Mouse (Mus musculus) neural tube, embryonic 11.5 days (tissue): ENCODE results near the gene Zfp729a. TPM values are rescaled to one million over a fixed set of nuclear protein-coding genes. Genes with fewer than 3 reads are reported as not detected.

Experiments used
- ATAC-seq: fragments of 200-750 bp; cut with Nextera tagmentation; 2 replicates; pipeline ENCODE4 v1.8.0; 2017; ENCODE audit warnings: moderate number of reproducible peaks, mild to moderate bottlenecking, moderate TSS enrichment, moderate library complexity; ENCODE audit not compliant: insufficient read depth, low FRiP score, low TSS enrichment
- DNase-seq: peaks from one replicate; pipeline ENCODE4 v3.0.0-alpha.2; 2015; ENCODE audit warnings: low spot score
- H3K27ac ChIP-seq: fragments of 300-500 bp; sonication (generic); 2 replicates; pipeline ENCODE4 v1.5.1; 2014; ENCODE audit warnings: low read depth, mild to moderate bottlenecking, low read length
- H3K27me3 ChIP-seq: fragments of 300-500 bp; sonication (generic); 2 replicates; pipeline ENCODE4 v1.6.1; 2014; ENCODE audit warnings: mild to moderate bottlenecking, low read length, mixed read lengths; ENCODE audit not compliant: control insufficient read depth, insufficient read depth
- H3K36me3 ChIP-seq: fragments of 300-500 bp; sonication (generic); 2 replicates; pipeline ENCODE4 v1.6.1; 2014; ENCODE audit warnings: mild to moderate bottlenecking, low read length, moderate library complexity, mixed read lengths; ENCODE audit not compliant: control insufficient read depth, insufficient read depth
- H3K4me1 ChIP-seq: fragments of 300-500 bp; sonication (generic); 2 replicates; pipeline ENCODE4 v1.6.1; 2014; ENCODE audit warnings: low read length, mixed read lengths; ENCODE audit not compliant: control insufficient read depth, insufficient read depth
- H3K4me2 ChIP-seq: fragments of 300-500 bp; sonication (generic); 2 replicates; pipeline ENCODE4 v1.6.1; 2014; ENCODE audit warnings: low read depth, mild to moderate bottlenecking, moderate library complexity
- H3K4me3 ChIP-seq: fragments of 300-500 bp; sonication (generic); 2 replicates; pipeline ENCODE4 v1.5.1; 2014; ENCODE audit warnings: low read depth, low read length
- H3K9ac ChIP-seq: fragments of 300-500 bp; sonication (generic); 2 replicates; pipeline ENCODE4 v1.6.1; 2014; ENCODE audit warnings: mild to moderate bottlenecking, low read length
- H3K9me3 ChIP-seq: fragments of 300-500 bp; sonication (generic); 2 replicates; pipeline ENCODE4 v1.6.1; 2016; ENCODE audit warnings: low read length; ENCODE audit not compliant: control insufficient read depth
- WGBS: fragments of 180-500 bp; shearing (Covaris S2); extraction: QIAGEN DNeasy Blood & Tissue Kit; methylation state at CpG from one replicate; pipeline ENCODE4 v1.1.7; 2014; 5-methylcytosine and 5-hydroxymethylcytosine counted together
- polyA plus RNA-seq: library from polyadenylated mRNA; unstranded; fragments of >200 nt; fragmentation: Nextera tagmentation; extraction: Ambion mirVana; gene quantifications from 2 replicates; pipeline ENCODE4 v1.2.1, GENCODE M21; 2014

Zfp729a gene
- polyA plus RNA-seq, 1 experiment from 2014 or later: 4.0 TPM

- WGBS: 75% methylated on average over 5 of the region's 5 CpGs
- ATAC-seq (no peak), DNase-seq (no peak)
- no peak overlapping the region for H3K4me3 ChIP-seq
- H3K4me1 ChIP-seq: no peaks in the 10 kb centered on the region
- no peaks in the 10 kb centered on the region for H3K27me3 ChIP-seq
- H3K9ac ChIP-seq: no peak overlapping the region
- H3K27ac ChIP-seq: no peak overlapping the region
- H3K36me3 ChIP-seq: no peaks in the 10 kb centered on the region
- no peaks in the 10 kb centered on the region for H3K9me3 ChIP-seq
- no peak overlapping the region for H3K4me2 ChIP-seq
These were observed 64.9 kb downstream of the Zfp729a start for GRCm38 (mm10) chr13:67572591-67573189.

Other genes starting within 250 kb of the Zfp729a start
- gene Zfp429, start 238.0 kb downstream of the Zfp729a start, polyA plus RNA-seq: 2.4 and 3.2 TPM in 2 replicates
- 0.22 and 1.2 TPM in 2 replicates for gene Zfp459, start 216.4 kb downstream of the Zfp729a start, polyA plus RNA-seq
- gene Zfp874a, start 186.2 kb downstream of the Zfp729a start, polyA plus RNA-seq: 6.3 and 7.9 TPM in 2 replicates
- gene Zfp874b, start 153.5 kb downstream of the Zfp729a start, polyA plus RNA-seq: 0.81 and 1.6 TPM in 2 replicates
- gene Zfp58, start 137.2 kb downstream of the Zfp729a start, polyA plus RNA-seq: 15.7 and 17.7 TPM in 2 replicates
- not detected in 2 replicates for gene Gm26965, start 111.6 kb downstream of the Zfp729a start, polyA plus RNA-seq
- gene Zfp87, start 111.6 kb downstream of the Zfp729a start, polyA plus RNA-seq: 34.2 and 34.3 TPM in 2 replicates
- gene Zfp748, start 84.0 kb downstream of the Zfp729a start, polyA plus RNA-seq: 15.9 and 21.7 TPM in 2 replicates
- gene Zfp729b, start 28.1 kb downstream of the Zfp729a start, polyA plus RNA-seq: 4.4 and 5.3 TPM in 2 replicates
- gene Gm49345, start within 50 bp of the Zfp729a start, polyA plus RNA-seq: not detected in 2 replicates
- 12.8 and 13.6 TPM in 2 replicates for gene Zfp738, start 49.3 kb upstream of the Zfp729a start, polyA plus RNA-seq
- 3.2 and 4.4 TPM in 2 replicates for gene Zfp65, start 91.4 kb upstream of the Zfp729a start, polyA plus RNA-seq
- gene Zfp85, start 117.4 kb upstream of the Zfp729a start, polyA plus RNA-seq: 5.8 and 6.5 TPM in 2 replicates
- gene Zfp493, start 141.9 kb upstream of the Zfp729a start, polyA plus RNA-seq: 2.9 and 3.4 TPM in 2 replicates
- gene Zfp273, start 175.9 kb upstream of the Zfp729a start, polyA plus RNA-seq: 6.4 and 6.8 TPM in 2 replicates
- 2.1 and 3.5 TPM in 2 replicates for gene Gm10037, start 193.3 kb upstream of the Zfp729a start, polyA plus RNA-seq
- gene BC048507, start 225.5 kb upstream of the Zfp729a start, polyA plus RNA-seq: not detected in 2 replicates